Mouse (Mus musculus): ENCODE results near the gene Lao1. TPM values are rescaled to one million over a fixed set of nuclear protein-coding genes. Genes with fewer than 3 reads are reported as not detected.

The Lao1 gene
- polyA plus RNA-seq, 1 experiment from 2014 or later = not detected

DNA sequence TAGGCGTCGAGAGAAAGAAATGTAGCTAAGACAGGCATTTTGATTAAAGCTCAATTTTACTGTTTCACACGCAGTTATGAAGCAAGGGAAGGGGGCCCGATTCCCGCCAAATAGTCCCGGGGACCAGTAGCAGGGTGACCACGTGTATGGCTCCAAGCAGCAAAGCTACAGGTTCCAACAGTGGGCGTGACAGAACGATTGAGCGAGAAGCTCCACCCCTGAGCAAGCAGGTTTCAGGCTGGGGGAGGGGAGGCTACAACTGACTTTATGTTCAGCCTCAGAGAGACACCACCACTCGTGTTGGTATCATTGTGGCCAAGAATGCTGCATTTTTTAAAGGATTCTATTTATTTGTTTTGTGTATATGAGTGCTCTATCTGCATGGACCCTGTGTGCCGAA lies 28.0 kb downstream of the Lao1 start:
- Histone ChIP-seq H3K4me1 (ENCODE audit: control insufficient read depth, insufficient read depth, low read length) (no peaks in the 10 kb centered on the region), H3K9ac (ENCODE audit: low read depth, low read length) (no peak overlapping the region), H3K27ac (replicated peaks; ENCODE audit: low read depth, low read length) (no peak overlapping the region), H3K4me3 (ENCODE audit: low read depth, low read length) (no peak overlapping the region), H3K9me3 (ENCODE audit: control insufficient read depth, low read length) (peaks cover 4% of the 10 kb centered on the region), H3K36me3 (ENCODE audit: control insufficient read depth, insufficient read depth, low read length) (no peaks in the 10 kb centered on the region), H3K27me3 (replicated peaks; ENCODE audit: control insufficient read depth, insufficient read depth, low read length) (no peaks in the 10 kb centered on the region), H3K4me2 (ENCODE audit: low read depth, low read length) (no peak overlapping the region)
- ATAC-seq (ENCODE audit: low read depth) (no peak), DNase-seq (ENCODE audit: low spot score) (no peak)
- WGBS = 29% methylated on average over 12 of the region's 12 CpGs

DNA sequence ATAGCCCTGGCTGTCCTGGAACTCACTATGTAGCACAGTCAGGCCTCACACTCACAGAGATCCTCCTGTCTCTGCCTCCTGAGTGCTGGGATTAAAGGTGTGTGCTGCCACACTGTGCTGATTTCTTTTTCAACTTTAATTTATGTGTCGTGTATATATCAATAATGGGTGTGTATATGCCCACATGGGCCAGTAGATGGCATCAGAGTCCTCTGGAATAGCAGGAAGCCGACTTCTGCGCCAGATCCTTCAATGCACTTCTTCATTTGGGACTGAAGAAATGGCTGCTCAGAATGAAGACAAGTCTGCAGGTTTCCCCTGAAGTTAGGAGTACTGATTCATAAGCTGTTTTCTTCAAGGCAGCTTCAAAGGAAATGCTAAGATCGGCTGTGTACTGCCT lies 30.4 kb downstream of the Lao1 start:
- Histone ChIP-seq H3K9ac (ENCODE audit: low read depth, low read length) (no peak overlapping the region), H3K4me2 (ENCODE audit: low read depth, low read length) (no peak overlapping the region), H3K27ac (replicated peaks; ENCODE audit: low read depth, low read length) (no peak overlapping the region), H3K4me3 (ENCODE audit: low read depth, low read length) (no peak overlapping the region), H3K36me3 (ENCODE audit: control insufficient read depth, insufficient read depth, low read length) (no peaks in the 10 kb centered on the region), H3K4me1 (ENCODE audit: control insufficient read depth, insufficient read depth, low read length) (no peaks in the 10 kb centered on the region), H3K27me3 (replicated peaks; ENCODE audit: control insufficient read depth, insufficient read depth, low read length) (no peaks in the 10 kb centered on the region), H3K9me3 (ENCODE audit: control insufficient read depth, low read length) (peaks cover 11% of the 10 kb centered on the region)
- WGBS = 46% methylated on average over 4 of the region's 4 CpGs
- ATAC-seq (ENCODE audit: low read depth) (no peak), DNase-seq (ENCODE audit: low spot score) (peak; percentile 56)

DNA sequence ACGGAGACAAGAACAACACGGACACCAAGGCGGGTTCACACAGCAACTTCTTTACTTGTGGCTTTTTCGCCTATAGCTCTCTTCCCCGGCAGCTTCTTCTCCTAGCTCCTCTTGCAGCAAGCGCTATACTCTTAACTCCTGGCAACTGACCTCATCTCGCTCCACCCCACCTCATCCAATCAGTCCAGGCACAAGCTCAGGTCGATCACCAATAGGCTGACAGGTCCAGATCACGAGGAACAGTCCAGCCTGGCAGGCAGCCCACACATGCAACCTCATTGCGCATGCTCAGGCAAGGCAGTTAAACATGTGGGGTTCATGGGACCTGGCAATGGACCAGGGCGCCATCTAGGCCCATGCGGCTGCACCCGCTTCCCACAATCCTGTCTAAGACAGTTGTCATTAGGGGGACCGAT lies 35.8 kb downstream of the Lao1 start:
- Histone ChIP-seq H3K9me3 (ENCODE audit: control insufficient read depth, low read length) (peaks cover 11% of the 10 kb centered on the region), H3K36me3 (ENCODE audit: control insufficient read depth, insufficient read depth, low read length) (no peaks in the 10 kb centered on the region), H3K27me3 (replicated peaks; ENCODE audit: control insufficient read depth, insufficient read depth, low read length) (no peaks in the 10 kb centered on the region), H3K4me3 (ENCODE audit: low read depth, low read length) (no peak overlapping the region), H3K4me2 (ENCODE audit: low read depth, low read length) (no peak overlapping the region), H3K9ac (ENCODE audit: low read depth, low read length) (no peak overlapping the region), H3K27ac (replicated peaks; ENCODE audit: low read depth, low read length) (no peak overlapping the region), H3K4me1 (ENCODE audit: control insufficient read depth, insufficient read depth, low read length) (no peaks in the 10 kb centered on the region)
- no peak for ATAC-seq (ENCODE audit: low read depth)
- no peak for DNase-seq (ENCODE audit: low spot score)
- 91% methylated on average over 14 of the region's 14 CpGs for WGBS

DNA sequence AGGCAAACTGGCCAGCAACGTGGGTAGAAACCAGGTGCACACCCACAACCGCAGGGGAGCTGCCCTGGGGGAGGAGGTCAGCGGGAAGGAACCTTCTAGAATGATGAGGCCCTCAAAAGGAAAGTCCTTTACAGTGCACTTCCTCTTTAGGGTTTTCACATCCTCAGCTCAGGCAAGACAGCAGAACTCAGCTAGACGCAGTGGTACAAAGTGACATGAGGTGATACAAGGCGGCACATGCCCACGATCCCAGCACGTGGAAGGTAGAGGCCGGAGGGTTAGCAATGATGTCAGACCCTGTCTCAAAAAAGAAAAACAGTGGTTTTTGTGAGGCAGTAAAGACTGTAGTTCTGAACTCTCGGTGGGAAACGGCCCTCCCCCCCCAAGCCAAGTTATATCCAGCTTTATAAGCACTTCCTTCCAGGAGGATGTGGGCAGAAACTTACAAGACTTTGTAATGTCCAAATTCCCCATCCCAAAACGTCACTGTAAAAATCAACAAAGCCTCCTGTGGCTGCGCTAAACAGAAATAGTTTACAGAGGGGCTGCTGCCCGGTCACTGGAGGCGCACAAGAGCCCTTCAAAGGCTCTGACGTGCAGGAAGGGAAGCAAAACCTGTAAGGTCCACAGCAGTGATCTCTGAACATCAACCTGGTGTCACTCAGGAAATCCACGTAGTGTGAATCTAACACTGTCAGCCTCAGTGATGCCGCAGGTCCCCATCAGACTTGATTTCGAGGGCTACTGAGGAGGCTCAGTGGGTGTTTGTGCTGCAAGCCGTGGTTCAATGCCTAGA lies 38.5 kb downstream of the Lao1 start:
- H3K9ac ChIP-seq (ENCODE audit: low read depth, low read length) = no peak overlapping the region
- no peak overlapping the region for H3K4me2 ChIP-seq (ENCODE audit: low read depth, low read length)
- 0 out of 2 replicates have a peak, but pooled peaks cover 2% of the 10 kb centered on the region for H3K9me3 ChIP-seq (ENCODE audit: control insufficient read depth, low read length)
- DNase-seq (ENCODE audit: low spot score) (no peak), ATAC-seq (ENCODE audit: low read depth) (no peak)
- no peak overlapping the region for H3K4me3 ChIP-seq (ENCODE audit: low read depth, low read length)
- H3K27me3 ChIP-seq (replicated peaks; ENCODE audit: control insufficient read depth, insufficient read depth, low read length) = no peaks in the 10 kb centered on the region
- H3K36me3 ChIP-seq (ENCODE audit: control insufficient read depth, insufficient read depth, low read length) = no peaks in the 10 kb centered on the region
- no peaks in the 10 kb centered on the region for H3K4me1 ChIP-seq (ENCODE audit: control insufficient read depth, insufficient read depth, low read length)
- no peak overlapping the region for H3K27ac ChIP-seq (replicated peaks; ENCODE audit: low read depth, low read length)
- WGBS = 61% methylated on average over 19 of the region's 19 CpGs

DNA sequence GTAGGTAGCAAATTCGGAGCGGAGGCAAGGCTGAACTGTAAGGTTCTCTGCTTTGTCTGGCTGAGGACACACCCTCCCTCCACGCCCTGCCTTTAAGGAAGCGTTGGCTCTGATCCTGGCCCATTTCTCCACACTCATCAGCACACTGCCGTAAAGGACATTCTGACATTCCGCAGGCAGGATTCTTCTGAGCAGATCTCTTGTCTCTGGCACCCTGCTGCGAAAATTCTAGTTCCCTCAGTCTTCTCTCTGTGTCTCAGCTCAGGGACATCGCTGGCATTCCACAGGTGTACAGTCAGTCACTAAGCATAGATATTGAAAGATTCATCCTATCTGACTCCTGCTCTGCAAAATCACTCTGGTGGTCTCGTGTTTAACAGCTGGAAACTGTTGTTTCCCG lies 40.3 kb downstream of the Lao1 start:
- no peaks in the 10 kb centered on the region for H3K4me1 ChIP-seq (ENCODE audit: control insufficient read depth, insufficient read depth, low read length)
- DNase-seq (ENCODE audit: low spot score) (peak; percentile 20), ATAC-seq (ENCODE audit: low read depth) (no peak)
- H3K9me3 ChIP-seq (ENCODE audit: control insufficient read depth, low read length) = no peaks in the 10 kb centered on the region
- H3K4me3 ChIP-seq (ENCODE audit: low read depth, low read length) = no peak overlapping the region
- H3K4me2 ChIP-seq (ENCODE audit: low read depth, low read length) = no peak overlapping the region
- no peaks in the 10 kb centered on the region for H3K27me3 ChIP-seq (replicated peaks; ENCODE audit: control insufficient read depth, insufficient read depth, low read length)
- WGBS = 53% methylated on average over 10 of the region's 10 CpGs
- no peaks in the 10 kb centered on the region for H3K36me3 ChIP-seq (ENCODE audit: control insufficient read depth, insufficient read depth, low read length)
- H3K27ac ChIP-seq (replicated peaks; ENCODE audit: low read depth, low read length) = no peak overlapping the region
- no peak overlapping the region for H3K9ac ChIP-seq (ENCODE audit: low read depth, low read length)

DNA sequence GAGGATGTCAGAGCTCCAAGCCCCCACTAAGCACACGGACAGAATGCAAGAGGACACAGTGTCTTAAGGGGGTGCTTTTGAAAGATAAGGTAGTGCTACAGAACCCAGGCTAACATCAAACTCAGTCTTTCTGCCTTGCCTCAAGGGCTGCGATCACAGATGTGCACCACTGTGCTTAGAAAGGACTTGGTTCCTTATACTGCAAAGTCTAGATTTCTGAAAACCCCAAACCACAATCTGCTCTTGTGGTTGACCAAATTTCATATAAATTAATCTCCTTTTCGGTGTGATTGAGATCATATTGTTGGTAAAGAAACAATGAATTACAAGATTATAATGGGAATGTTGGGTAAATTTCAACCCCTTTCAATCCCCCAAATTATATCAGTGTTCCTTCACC lies 41.1 kb downstream of the Lao1 start:
- Histone ChIP-seq H3K36me3 (ENCODE audit: control insufficient read depth, insufficient read depth, low read length) (no peaks in the 10 kb centered on the region), H3K4me2 (ENCODE audit: low read depth, low read length) (no peak overlapping the region), H3K27me3 (replicated peaks; ENCODE audit: control insufficient read depth, insufficient read depth, low read length) (no peaks in the 10 kb centered on the region), H3K9ac (ENCODE audit: low read depth, low read length) (no peak overlapping the region), H3K9me3 (ENCODE audit: control insufficient read depth, low read length) (no peaks in the 10 kb centered on the region), H3K4me3 (ENCODE audit: low read depth, low read length) (no peak overlapping the region), H3K4me1 (ENCODE audit: control insufficient read depth, insufficient read depth, low read length) (no peaks in the 10 kb centered on the region), H3K27ac (replicated peaks; ENCODE audit: low read depth, low read length) (no peak overlapping the region)
- DNase-seq (ENCODE audit: low spot score) (no peak), ATAC-seq (ENCODE audit: low read depth) (no peak)
- 76% methylated on average over 3 of the region's 3 CpGs for WGBS

DNA sequence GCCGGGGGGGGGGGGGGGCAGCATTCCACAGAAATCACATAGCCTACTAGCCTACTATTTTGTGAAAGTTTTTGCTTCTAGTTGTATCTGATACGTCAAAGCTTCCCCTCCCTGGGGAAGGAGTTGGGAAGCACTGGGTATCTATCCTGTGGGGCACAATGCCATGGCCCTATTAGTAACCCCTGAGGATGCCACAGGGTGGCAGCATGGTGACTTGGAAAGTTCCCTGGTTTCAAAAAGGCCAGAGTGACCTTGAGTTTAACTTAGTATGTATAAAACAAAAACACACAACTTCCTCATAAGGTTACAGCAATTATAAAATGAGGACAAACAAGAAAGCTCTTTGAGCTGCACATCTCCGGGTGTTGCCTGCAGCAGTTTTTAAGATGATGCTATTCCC lies 42.8 kb downstream of the Lao1 start:
- 73% methylated on average over 3 of the region's 3 CpGs for WGBS
- peak; percentile 49 for DNase-seq (ENCODE audit: low spot score)
- H3K9me3 ChIP-seq (ENCODE audit: control insufficient read depth, low read length) = no peaks in the 10 kb centered on the region

DNA sequence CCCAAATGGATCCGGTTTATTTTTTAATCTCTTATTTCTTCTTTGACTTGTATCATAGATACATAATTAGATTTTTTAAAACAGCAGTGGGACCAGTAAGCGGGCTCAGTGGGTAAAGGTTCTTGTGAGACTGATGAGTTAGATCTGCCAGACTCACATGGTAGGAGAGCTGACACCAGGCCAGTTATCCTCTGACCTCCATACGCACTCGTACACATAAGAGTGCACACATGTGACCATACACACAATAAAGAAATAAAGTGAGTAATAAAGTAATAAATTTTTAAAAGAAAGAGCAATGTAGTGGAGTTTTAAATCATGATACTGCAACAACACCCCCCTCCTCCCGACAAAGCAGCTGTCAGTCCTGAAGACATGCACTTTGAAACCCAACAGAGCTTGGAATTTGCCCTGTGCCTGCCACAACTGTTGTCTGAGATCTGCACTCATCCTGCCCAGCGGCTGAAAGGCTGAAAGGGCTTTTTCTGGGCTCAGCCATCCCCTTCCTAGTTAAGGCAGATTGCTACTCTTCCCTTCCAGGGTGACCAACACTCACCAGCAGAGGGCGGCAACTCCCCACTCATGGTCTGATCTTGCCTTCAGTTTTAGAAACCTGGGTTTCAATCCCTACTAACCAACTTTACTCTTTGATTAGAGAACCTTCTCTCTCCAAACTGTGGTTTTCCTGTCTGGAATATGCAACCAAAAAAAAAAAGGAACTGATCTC lies 43.4 kb downstream of the Lao1 start:
- Histone ChIP-seq H3K27ac (replicated peaks; ENCODE audit: low read depth, low read length) (no peak overlapping the region), H3K9ac (ENCODE audit: low read depth, low read length) (no peak overlapping the region), H3K9me3 (ENCODE audit: control insufficient read depth, low read length) (no peaks in the 10 kb centered on the region), H3K4me3 (ENCODE audit: low read depth, low read length) (no peak overlapping the region), H3K4me2 (ENCODE audit: low read depth, low read length) (no peak overlapping the region), H3K4me1 (ENCODE audit: control insufficient read depth, insufficient read depth, low read length) (0 out of 2 replicates have a peak, but pooled peaks cover 4% of the 10 kb centered on the region), H3K27me3 (replicated peaks; ENCODE audit: control insufficient read depth, insufficient read depth, low read length) (no peaks in the 10 kb centered on the region), H3K36me3 (ENCODE audit: control insufficient read depth, insufficient read depth, low read length) (no peaks in the 10 kb centered on the region)
- peak; percentile 81 for DNase-seq (ENCODE audit: low spot score)
- 50% methylated on average over 7 of the region's 7 CpGs for WGBS
- ATAC-seq (ENCODE audit: low read depth) = peak; percentile 74

More for the DNA sequence above, 42.8 kb downstream of the Lao1 start:
- ATAC-seq (ENCODE audit: low read depth) = no peak
- H3K36me3 ChIP-seq (ENCODE audit: control insufficient read depth, insufficient read depth, low read length) = no peaks in the 10 kb centered on the region
- H3K4me2 ChIP-seq (ENCODE audit: low read depth, low read length) = no peak overlapping the region
- no peaks in the 10 kb centered on the region for H3K27me3 ChIP-seq (replicated peaks; ENCODE audit: control insufficient read depth, insufficient read depth, low read length)
- no peak overlapping the region for H3K9ac ChIP-seq (ENCODE audit: low read depth, low read length)
- H3K4me1 ChIP-seq (ENCODE audit: control insufficient read depth, insufficient read depth, low read length) = 0 out of 2 replicates have a peak, but pooled peaks cover 4% of the 10 kb centered on the region
- no peak overlapping the region for H3K27ac ChIP-seq (replicated peaks; ENCODE audit: low read depth, low read length)
- H3K4me3 ChIP-seq (ENCODE audit: low read depth, low read length) = no peak overlapping the region

Measured in embryonic facial prominence, embryonic 14.5 days (tissue).